Mouse (Mus musculus) embryonic facial prominence, embryonic 15.5 days (tissue): Measurements from ENCODE around the gene 1700018B08Rik. TPM values are rescaled to one million over a fixed set of nuclear protein-coding genes. Genes with fewer than 3 reads are reported as not detected.
A peak's percentile ranks its signal among the peaks of the same experiment; 100 is the strongest.

Experiments used
- ATAC-seq: fragments of 200-750 bp; cut with Nextera tagmentation; 2 replicates; pipeline ENCODE4 v1.8.0; 2017; ENCODE audit warnings: low read depth, moderate TSS enrichment; ENCODE audit not compliant: insufficient number of reproducible peaks, low FRiP score, low TSS enrichment
- H3K27ac ChIP-seq: fragments of 300-500 bp; sonication (generic); replicated peaks from 2 replicates; pipeline ENCODE4 v1.5.1; 2015; ENCODE audit warnings: mild to moderate bottlenecking, inconsistent platforms
- H3K27me3 ChIP-seq: fragments of 300-500 bp; sonication (generic); 2 replicates; pipeline ENCODE4 v1.6.1; 2015; ENCODE audit warnings: inconsistent platforms
- H3K36me3 ChIP-seq: fragments of 300-500 bp; sonication (generic); 2 replicates; pipeline ENCODE4 v1.6.1; 2015; ENCODE audit warnings: mild to moderate bottlenecking, inconsistent platforms
- H3K4me1 ChIP-seq: fragments of 300-500 bp; sonication (generic); 2 replicates; pipeline ENCODE4 v1.6.1; 2015; ENCODE audit warnings: inconsistent platforms
- H3K4me2 ChIP-seq: fragments of 300-500 bp; sonication (generic); replicated peaks from 2 replicates; pipeline ENCODE4 v1.6.1; 2015; ENCODE audit warnings: mild to moderate bottlenecking, inconsistent platforms
- H3K4me3 ChIP-seq: fragments of 300-500 bp; sonication (generic); replicated peaks from 2 replicates; pipeline ENCODE4 v1.5.1; 2015; ENCODE audit warnings: mild to moderate bottlenecking, inconsistent platforms
- H3K9ac ChIP-seq: fragments of 300-500 bp; sonication (generic); 2 replicates; pipeline ENCODE4 v1.6.1; 2015; ENCODE audit warnings: inconsistent platforms
- H3K9me3 ChIP-seq: fragments of 300-500 bp; sonication (generic); replicated peaks from 2 replicates; pipeline ENCODE4 v1.6.1; 2016; ENCODE audit warnings: inconsistent platforms
- WGBS: fragments of 180-500 bp; shearing (Covaris S2); methylation state at CpG from one replicate; pipeline ENCODE4 v1.1.7; 2015; 5-methylcytosine and 5-hydroxymethylcytosine counted together
- polyA plus RNA-seq: library from polyadenylated mRNA; unstranded; fragments of >200 nt; fragmentation: Nextera tagmentation; extraction: Ambion mirVana; gene quantifications from 2 replicates; pipeline ENCODE4 v1.2.1, GENCODE M21; 2015

1700018B08Rik gene
- polyA plus RNA-seq, 1 experiment from 2014 or later = not detected

DNA sequence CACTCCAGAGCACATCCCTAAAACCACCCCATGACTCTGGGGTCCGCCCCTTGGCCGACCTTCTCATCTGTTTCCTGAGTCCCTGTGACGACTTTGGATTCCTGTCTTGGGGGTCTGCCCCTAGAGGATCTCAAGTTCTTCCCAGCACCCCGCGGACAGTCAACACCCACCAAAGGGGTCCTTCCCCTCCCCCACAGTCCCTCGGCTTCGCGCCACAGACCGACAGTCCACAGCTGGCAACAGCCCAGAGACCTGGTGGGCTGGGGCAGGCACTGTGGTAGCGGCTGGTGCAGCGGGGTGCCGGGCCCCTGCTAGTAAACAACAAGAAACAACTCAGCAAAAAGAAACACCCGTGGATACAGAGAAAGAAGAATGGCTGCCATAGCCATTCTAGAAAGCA, 1.2 kb downstream of the 1700018B08Rik start:
- Histone ChIP-seq H3K4me1 (no peaks in the 10 kb centered on the region), H3K4me2 (no peak overlapping the region), H3K9me3 (no peaks in the 10 kb centered on the region), H3K9ac (no peak overlapping the region), H3K27me3 (peaks cover 10% of the 10 kb centered on the region; the same call in 1 of the 2 replicates), H3K27ac (no peak overlapping the region), H3K4me3 (no peak overlapping the region), H3K36me3 (no peaks in the 10 kb centered on the region)
- no peak for ATAC-seq
- 69% methylated on average over 13 of the region's 13 CpGs for WGBS

GRCm38 (mm10) chr8:121541862-121542261, 2.3 kb downstream of the 1700018B08Rik start:
- H3K9me3 ChIP-seq = no peaks in the 10 kb centered on the region
- WGBS = 81% methylated on average over 19 of the region's 19 CpGs
- H3K4me2 ChIP-seq = no peak overlapping the region
- peaks cover 10% of the 10 kb centered on the region; the same call in 1 of the 2 replicates for H3K27me3 ChIP-seq
- H3K4me3 ChIP-seq = no peak overlapping the region
- no peaks in the 10 kb centered on the region for H3K36me3 ChIP-seq
- H3K9ac ChIP-seq = no peak overlapping the region
- H3K4me1 ChIP-seq = no peaks in the 10 kb centered on the region
- ATAC-seq = no peak
- H3K27ac ChIP-seq = no peak overlapping the region

GRCm38 (mm10) chr8:121532381-121532780, 11.7 kb downstream of the 1700018B08Rik start:
- H3K4me3 ChIP-seq = no peak overlapping the region
- H3K27ac ChIP-seq = no peak overlapping the region
- WGBS = 48% methylated on average over 5 of the region's 5 CpGs
- H3K27me3 ChIP-seq = no peaks in the 10 kb centered on the region
- H3K9me3 ChIP-seq = no peaks in the 10 kb centered on the region
- no peak overlapping the region for H3K9ac ChIP-seq
- no peak overlapping the region for H3K4me2 ChIP-seq
- H3K36me3 ChIP-seq = no peaks in the 10 kb centered on the region
- no peak for ATAC-seq
- peaks cover under 1% of the 10 kb centered on the region; the same call in 1 of the 2 replicates for H3K4me1 ChIP-seq

DNA sequence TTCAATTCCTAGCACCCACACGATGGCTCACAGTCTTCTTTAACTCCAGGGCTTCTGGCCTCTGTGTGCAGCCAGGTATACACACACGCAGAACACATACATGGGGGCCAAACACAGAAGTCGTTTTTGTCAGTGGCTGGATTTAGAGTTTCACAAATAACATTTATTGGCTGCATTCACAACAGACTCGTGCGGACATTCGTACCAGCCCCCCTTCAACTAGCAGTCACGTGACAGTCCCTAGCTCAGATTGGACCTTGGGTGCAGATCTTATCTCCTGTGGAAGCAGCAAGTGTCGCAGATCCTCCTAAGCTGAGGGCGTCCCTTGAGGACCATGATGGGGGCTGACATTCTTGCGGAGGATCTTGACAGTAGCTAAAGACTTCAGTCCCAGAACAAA, 13.5 kb downstream of the 1700018B08Rik start:
- no peak overlapping the region for H3K27ac ChIP-seq
- H3K9me3 ChIP-seq = no peaks in the 10 kb centered on the region
- ATAC-seq = no peak
- no peak overlapping the region for H3K4me3 ChIP-seq
- H3K4me2 ChIP-seq = no peak overlapping the region
- H3K27me3 ChIP-seq = 0 out of 2 replicates have a peak, but pooled peaks cover 5% of the 10 kb centered on the region
- peaks cover 13% of the 10 kb centered on the region for H3K4me1 ChIP-seq
- H3K9ac ChIP-seq = no peak overlapping the region
- no peaks in the 10 kb centered on the region for H3K36me3 ChIP-seq
- 79% methylated on average over 10 of the region's 10 CpGs for WGBS

DNA sequence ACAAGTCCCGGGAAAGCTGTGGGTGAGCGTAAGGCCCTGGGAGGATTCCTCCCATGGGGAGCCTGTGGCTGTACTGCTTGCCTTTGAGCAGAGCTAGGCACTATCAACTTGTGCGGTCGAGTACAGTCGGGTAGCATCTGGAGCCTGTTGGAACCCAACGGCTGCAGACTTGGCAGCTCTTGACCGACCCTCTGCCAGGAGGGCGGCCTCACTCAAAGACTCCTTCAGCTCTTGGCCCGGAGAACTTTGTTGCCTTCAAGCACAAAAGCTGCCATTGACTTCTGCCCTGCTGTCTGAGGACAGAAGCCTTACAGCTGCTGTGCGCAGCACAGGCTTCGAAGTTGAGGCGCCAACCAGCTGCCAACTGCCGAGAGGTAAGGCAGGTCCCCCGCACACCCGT, 15.3 kb downstream of the 1700018B08Rik start:
- 77% methylated on average over 15 of the region's 15 CpGs for WGBS
- ATAC-seq = no peak
- Histone ChIP-seq H3K4me1 (peaks cover 13% of the 10 kb centered on the region), H3K27ac (no peak overlapping the region), H3K9me3 (no peaks in the 10 kb centered on the region), H3K4me2 (no peak overlapping the region), H3K27me3 (peaks cover 9% of the 10 kb centered on the region; the same call in 1 of the 2 replicates), H3K4me3 (no peak overlapping the region), H3K36me3 (no peaks in the 10 kb centered on the region), H3K9ac (no peak overlapping the region)

GRCm38 (mm10) chr8:121527751-121528150, 16.4 kb downstream of the 1700018B08Rik start:
- WGBS = 78% methylated on average over 9 of the region's 9 CpGs
- Histone ChIP-seq H3K27me3 (peaks cover 9% of the 10 kb centered on the region; the same call in 1 of the 2 replicates), H3K4me1 (peaks cover 13% of the 10 kb centered on the region), H3K9me3 (no peaks in the 10 kb centered on the region), H3K9ac (no peak overlapping the region), H3K27ac (no peak overlapping the region), H3K4me3 (no peak overlapping the region), H3K36me3 (no peaks in the 10 kb centered on the region), H3K4me2 (no peak overlapping the region)
- ATAC-seq = no peak

DNA sequence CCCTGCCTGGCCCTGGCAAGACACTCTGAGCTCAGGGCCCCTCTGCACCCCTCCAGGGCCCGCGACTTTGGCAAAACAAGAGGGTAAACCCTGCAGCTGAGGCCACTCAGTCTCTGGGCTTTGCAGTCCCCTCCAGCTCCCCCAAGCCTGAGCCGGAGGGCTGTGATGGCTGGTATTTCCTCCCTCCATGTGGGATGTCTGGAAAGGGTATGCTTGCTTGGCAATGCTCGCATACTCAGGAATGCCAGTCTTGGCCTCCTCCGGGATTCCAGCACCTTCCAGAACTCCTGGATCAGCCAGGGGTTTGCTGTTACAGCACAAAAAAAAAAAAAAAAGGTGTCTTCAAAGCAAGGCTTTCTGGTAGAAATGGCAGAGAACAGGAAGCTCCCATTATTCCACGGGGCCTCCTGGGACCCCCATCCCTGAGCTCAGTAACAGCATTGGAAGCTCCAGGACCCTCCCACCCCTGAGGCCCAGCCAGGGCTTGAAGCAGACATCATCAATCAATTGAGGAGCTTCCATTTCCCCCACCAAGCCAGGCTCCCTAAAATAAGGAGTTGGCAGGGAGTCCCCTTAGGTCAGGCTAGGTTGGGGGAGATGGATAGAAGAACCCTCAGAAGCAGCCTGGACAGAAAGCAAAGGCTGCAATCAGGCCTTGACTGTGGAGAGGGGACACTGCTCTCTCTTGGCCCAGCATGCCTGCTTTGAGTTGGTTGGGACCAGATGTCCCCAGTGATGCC, 17.1 kb downstream of the 1700018B08Rik start:
- no peak overlapping the region for H3K9ac ChIP-seq
- H3K27ac ChIP-seq = no peak overlapping the region
- no peaks in the 10 kb centered on the region for H3K36me3 ChIP-seq
- H3K4me2 ChIP-seq = no peak overlapping the region
- peaks cover 13% of the 10 kb centered on the region for H3K4me1 ChIP-seq
- no peak for ATAC-seq
- no peaks in the 10 kb centered on the region for H3K9me3 ChIP-seq
- no peak overlapping the region for H3K4me3 ChIP-seq
- H3K27me3 ChIP-seq = peaks cover 9% of the 10 kb centered on the region; the same call in 1 of the 2 replicates
- WGBS = 39% methylated on average over 6 of the region's 6 CpGs

GRCm38 (mm10) chr8:121525111-121525818, 18.9 kb downstream of the 1700018B08Rik start:
- no peak for ATAC-seq
- no peaks in the 10 kb centered on the region for H3K9me3 ChIP-seq
- no peak overlapping the region for H3K4me3 ChIP-seq
- H3K4me1 ChIP-seq = peaks cover 13% of the 10 kb centered on the region
- no peak overlapping the region for H3K4me2 ChIP-seq
- no peak overlapping the region for H3K9ac ChIP-seq
- WGBS = 77% methylated on average over 18 of the region's 18 CpGs
- H3K36me3 ChIP-seq = no peaks in the 10 kb centered on the region
- H3K27ac ChIP-seq = no peak overlapping the region
- H3K27me3 ChIP-seq = peaks cover 9% of the 10 kb centered on the region; the same call in 1 of the 2 replicates

- 5% methylated on average over 12 of the region's 12 CpGs for WGBS
- Histone ChIP-seq H3K4me1 (no peaks in the 10 kb centered on the region), H3K4me3 (no peak overlapping the region), H3K4me2 (no peak overlapping the region), H3K36me3 (no peaks in the 10 kb centered on the region), H3K27ac (no peak overlapping the region), H3K27me3 (peaks cover 38% of the 10 kb centered on the region), H3K9ac (no peak overlapping the region), H3K9me3 (no peaks in the 10 kb centered on the region)
- ATAC-seq = peak; percentile 61; the same call in 1 of the 2 replicates
These were observed 30.7 kb downstream of the 1700018B08Rik start for GRCm38 (mm10) chr8:121513429-121513828.

GRCm38 (mm10) chr8:121511751-121512150, 32.4 kb downstream of the 1700018B08Rik start:
- no peak for ATAC-seq
- Histone ChIP-seq H3K9me3 (no peaks in the 10 kb centered on the region), H3K9ac (no peak overlapping the region), H3K4me3 (no peak overlapping the region), H3K36me3 (no peaks in the 10 kb centered on the region), H3K27me3 (peaks cover 42% of the 10 kb centered on the region), H3K4me2 (no peak overlapping the region), H3K4me1 (no peaks in the 10 kb centered on the region), H3K27ac (no peak overlapping the region)
- WGBS = 48% methylated on average over 9 of the region's 9 CpGs

- 84% methylated on average over 6 of the region's 6 CpGs for WGBS
These were observed 46.5 kb downstream of the 1700018B08Rik start for GRCm38 (mm10) chr8:121497621-121498020.

More at GRCm38 (mm10) chr8:121497621-121498020, 46.5 kb downstream of the 1700018B08Rik start:
- no peaks in the 10 kb centered on the region for H3K36me3 ChIP-seq
- H3K4me3 ChIP-seq = no peak overlapping the region
- H3K4me2 ChIP-seq = no peak overlapping the region
- 0 out of 2 replicates have a peak, but pooled peaks cover 2% of the 10 kb centered on the region for H3K4me1 ChIP-seq
- H3K9me3 ChIP-seq = no peaks in the 10 kb centered on the region
- peaks cover 16% of the 10 kb centered on the region for H3K27me3 ChIP-seq
- ATAC-seq = no peak
- H3K9ac ChIP-seq = no peak overlapping the region
- H3K27ac ChIP-seq = no peak overlapping the region
